Mouse (Mus musculus): ENCODE results near the gene Ears2. TPM values are rescaled to one million over a fixed set of nuclear protein-coding genes. Genes with fewer than 3 reads are reported as not detected.
A peak's percentile ranks its signal among the peaks of the same experiment; 100 is the strongest.

Ears2 gene
- polyA plus RNA-seq, 1 experiment from 2014 or later: 8.2 TPM

DNA sequence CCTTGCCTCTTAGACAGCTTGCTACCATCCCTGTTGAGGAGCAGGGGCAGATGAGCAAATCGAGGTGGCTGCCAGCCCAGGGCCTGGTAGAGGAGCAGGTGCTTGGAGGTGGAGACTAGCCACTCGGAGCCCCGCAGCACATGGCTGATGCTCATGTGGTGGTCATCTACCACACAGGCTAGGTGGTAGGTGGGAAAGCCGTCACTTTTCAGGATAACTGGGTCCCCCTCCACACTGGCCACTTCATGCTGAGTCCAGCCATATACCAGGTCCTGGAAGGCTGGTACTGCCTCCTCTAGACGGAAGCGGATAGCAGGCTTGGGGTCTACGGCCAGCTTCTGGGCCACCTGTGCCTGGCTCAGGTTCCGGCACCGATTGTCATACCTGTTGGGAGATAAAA is 18.9 kb downstream of the Ears2 start:
- WGBS (ENCODE audit: insufficient replicate concordance): 79% methylated on average over 9 of the region's 9 CpGs

DNA sequence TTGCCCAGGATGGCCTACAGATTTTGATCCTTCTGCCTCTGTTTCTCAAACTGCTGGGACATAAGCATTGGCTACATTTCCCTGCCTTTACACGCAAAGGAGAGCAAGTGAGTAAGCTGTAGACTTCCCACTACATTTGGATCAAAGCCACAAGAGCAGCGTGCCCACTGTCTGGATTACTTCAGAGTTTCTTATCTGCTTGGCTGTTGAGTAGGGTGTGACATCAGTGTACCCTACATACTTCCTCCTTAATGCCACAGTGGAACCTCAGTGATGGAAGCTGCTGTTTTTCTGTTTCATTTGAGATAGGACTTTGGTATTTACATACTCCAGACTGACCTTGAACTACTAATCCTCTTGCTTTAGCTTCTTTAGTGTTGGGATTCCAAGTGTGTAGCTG is 20.2 kb downstream of the Ears2 start:
- Histone ChIP-seq H3K4me2 (ENCODE audit: low read depth, low read length) (no peak overlapping the region), H3K36me3 (ENCODE audit: control insufficient read depth, insufficient read depth) (no peaks in the 10 kb centered on the region; the same call in 1 of the 2 replicates), H3K27ac (ENCODE audit: low read length) (no peak overlapping the region), H3K9ac (ENCODE audit: low read depth, low read length) (no peak overlapping the region), H3K27me3 (ENCODE audit: control insufficient read depth, insufficient read depth, low read depth, low read length) (no peaks in the 10 kb centered on the region), H3K9me3 (replicated peaks; ENCODE audit: control insufficient read depth, low read length) (no peaks in the 10 kb centered on the region), H3K4me1 (ENCODE audit: control insufficient read depth, low read depth, low read length) (peaks cover 11% of the 10 kb centered on the region), H3K4me3 (ENCODE audit: low read depth, low read length) (no peak overlapping the region)
- ATAC-seq (ENCODE audit: low read depth): peak; percentile 42; the same call in 1 of the 2 replicates
- WGBS (ENCODE audit: insufficient replicate concordance): 16% methylated on average over 2 of the region's 2 CpGs

More for the DNA sequence above, 18.9 kb downstream of the Ears2 start:
- H3K36me3 ChIP-seq (ENCODE audit: control insufficient read depth, insufficient read depth): no peaks in the 10 kb centered on the region; the same call in 1 of the 2 replicates
- no peak for ATAC-seq (ENCODE audit: low read depth)
- H3K27ac ChIP-seq (ENCODE audit: low read length): no peak overlapping the region
- no peak overlapping the region for H3K4me2 ChIP-seq (ENCODE audit: low read depth, low read length)
- no peak overlapping the region for H3K4me3 ChIP-seq (ENCODE audit: low read depth, low read length)
- H3K9ac ChIP-seq (ENCODE audit: low read depth, low read length): no peak overlapping the region
- H3K27me3 ChIP-seq (ENCODE audit: control insufficient read depth, insufficient read depth, low read depth, low read length): no peaks in the 10 kb centered on the region
- H3K4me1 ChIP-seq (ENCODE audit: control insufficient read depth, low read depth, low read length): peaks cover 11% of the 10 kb centered on the region
- no peaks in the 10 kb centered on the region for H3K9me3 ChIP-seq (replicated peaks; ENCODE audit: control insufficient read depth, low read length)

DNA sequence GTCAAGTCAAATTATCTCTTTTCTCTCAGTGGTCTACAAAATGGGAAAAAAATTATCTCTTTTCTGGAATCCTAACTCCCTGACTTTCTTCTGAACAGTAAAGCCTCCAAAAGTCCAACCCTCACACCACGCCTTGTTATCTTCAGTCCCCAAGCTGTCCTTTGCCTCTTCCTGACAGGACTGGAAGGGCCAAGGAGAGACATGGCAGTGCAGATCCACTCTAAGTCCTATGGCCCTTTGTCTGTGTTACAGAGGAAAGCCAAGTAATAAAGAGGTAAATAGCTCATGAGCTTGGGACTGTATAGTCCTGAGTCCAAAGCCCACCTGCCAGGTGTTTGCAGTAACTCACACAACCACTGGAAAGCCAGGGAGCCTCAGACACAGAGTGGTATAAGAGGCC is 21.4 kb downstream of the Ears2 start:
- no peak for ATAC-seq (ENCODE audit: low read depth)
- Histone ChIP-seq H3K4me1 (ENCODE audit: control insufficient read depth, low read depth, low read length) (peaks cover 11% of the 10 kb centered on the region), H3K4me3 (ENCODE audit: low read depth, low read length) (no peak overlapping the region), H3K27me3 (ENCODE audit: control insufficient read depth, insufficient read depth, low read depth, low read length) (no peaks in the 10 kb centered on the region), H3K27ac (ENCODE audit: low read length) (no peak overlapping the region), H3K9me3 (replicated peaks; ENCODE audit: control insufficient read depth, low read length) (no peaks in the 10 kb centered on the region), H3K9ac (ENCODE audit: low read depth, low read length) (no peak overlapping the region), H3K36me3 (ENCODE audit: control insufficient read depth, insufficient read depth) (no peaks in the 10 kb centered on the region; the same call in 1 of the 2 replicates), H3K4me2 (ENCODE audit: low read depth, low read length) (no peak overlapping the region)
- 19% methylated on average over 1 of the region's 1 CpGs for WGBS (ENCODE audit: insufficient replicate concordance)

DNA sequence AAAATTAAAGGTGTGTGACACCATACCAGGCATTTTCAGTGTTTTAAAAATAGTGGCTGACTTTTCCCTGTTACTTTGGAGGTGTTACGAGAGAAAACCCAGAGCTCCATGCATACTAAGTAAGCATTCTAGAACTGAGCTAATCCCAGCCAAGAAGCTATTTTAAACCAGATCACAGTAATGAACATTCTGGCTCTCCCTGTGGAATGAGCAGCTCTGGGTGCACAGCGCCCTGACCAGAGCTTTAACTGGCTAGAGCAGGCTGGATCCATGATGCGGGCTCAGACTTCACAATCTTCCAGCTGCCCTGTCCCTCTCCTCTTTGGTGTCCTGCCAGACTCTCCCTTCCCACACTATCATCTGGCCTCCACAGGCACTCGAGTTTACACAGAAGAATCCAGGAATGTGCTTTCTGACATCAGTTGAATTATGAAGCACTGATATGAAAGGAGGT is 21.9 kb downstream of the Ears2 start:
- Histone ChIP-seq H3K4me1 (ENCODE audit: control insufficient read depth, low read depth, low read length) (peaks cover 11% of the 10 kb centered on the region), H3K9me3 (replicated peaks; ENCODE audit: control insufficient read depth, low read length) (no peaks in the 10 kb centered on the region), H3K4me3 (ENCODE audit: low read depth, low read length) (no peak overlapping the region), H3K27ac (ENCODE audit: low read length) (no peak overlapping the region), H3K9ac (ENCODE audit: low read depth, low read length) (no peak overlapping the region), H3K36me3 (ENCODE audit: control insufficient read depth, insufficient read depth) (no peaks in the 10 kb centered on the region; the same call in none of the 2 replicates), H3K4me2 (ENCODE audit: low read depth, low read length) (no peak overlapping the region), H3K27me3 (ENCODE audit: control insufficient read depth, insufficient read depth, low read depth, low read length) (no peaks in the 10 kb centered on the region)
- ATAC-seq (ENCODE audit: low read depth): peak; percentile 40; the same call in 1 of the 2 replicates
- 67% methylated on average over 4 of the region's 4 CpGs for WGBS (ENCODE audit: insufficient replicate concordance)

DNA sequence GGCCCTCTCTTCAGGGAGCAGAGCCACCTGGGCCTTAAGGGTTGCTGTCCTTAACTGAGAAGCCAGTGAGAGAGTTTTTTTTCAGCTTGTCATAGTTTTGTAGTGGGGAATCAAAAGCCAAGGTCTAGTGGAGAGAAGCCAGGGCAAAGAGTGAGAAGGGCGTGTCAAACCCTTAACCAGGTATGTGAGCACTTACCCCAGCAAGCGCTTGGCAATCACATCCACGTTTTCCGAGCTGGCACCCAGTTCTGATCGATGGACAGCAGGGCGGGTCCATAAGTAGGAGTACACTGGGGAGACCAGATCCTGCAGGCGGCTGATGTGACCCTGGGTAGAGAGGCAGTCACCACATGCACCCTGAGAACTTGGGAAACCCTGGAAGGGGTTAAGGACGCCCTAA is 23.0 kb downstream of the Ears2 start:
- H3K9me3 ChIP-seq (replicated peaks; ENCODE audit: control insufficient read depth, low read length): no peaks in the 10 kb centered on the region
- no peak overlapping the region for H3K4me3 ChIP-seq (ENCODE audit: low read depth, low read length)
- H3K27ac ChIP-seq (ENCODE audit: low read length): no peak overlapping the region
- no peak overlapping the region for H3K9ac ChIP-seq (ENCODE audit: low read depth, low read length)
- H3K4me2 ChIP-seq (ENCODE audit: low read depth, low read length): no peak overlapping the region
- ATAC-seq (ENCODE audit: low read depth): no peak
- no peaks in the 10 kb centered on the region for H3K27me3 ChIP-seq (ENCODE audit: control insufficient read depth, insufficient read depth, low read depth, low read length)
- H3K4me1 ChIP-seq (ENCODE audit: control insufficient read depth, low read depth, low read length): peaks cover 11% of the 10 kb centered on the region
- no peaks in the 10 kb centered on the region; the same call in none of the 2 replicates for H3K36me3 ChIP-seq (ENCODE audit: control insufficient read depth, insufficient read depth)
- WGBS (ENCODE audit: insufficient replicate concordance): 73% methylated on average over 8 of the region's 8 CpGs

DNA sequence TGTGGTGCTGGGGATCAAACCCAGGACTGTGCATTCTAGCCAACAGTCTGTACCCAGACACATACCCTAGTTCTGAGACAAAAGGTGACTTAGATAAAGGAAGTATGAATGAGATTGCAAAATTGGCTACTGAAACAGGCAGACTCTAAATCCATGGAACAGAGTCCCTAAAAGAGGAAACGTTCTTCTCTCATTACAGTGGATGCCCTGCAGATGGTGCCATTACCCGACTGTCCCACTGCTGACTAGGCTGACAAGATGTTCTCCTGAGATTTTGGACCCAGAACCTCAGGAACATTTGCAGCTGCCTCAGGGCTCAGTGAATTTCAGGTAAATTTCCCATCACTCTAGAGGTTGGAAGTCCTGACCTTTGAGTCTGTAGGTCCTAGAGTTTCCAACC is 32.7 kb downstream of the Ears2 start:
- WGBS (ENCODE audit: insufficient replicate concordance): 17% methylated on average over 2 of the region's 2 CpGs
- H3K9ac ChIP-seq (ENCODE audit: low read depth, low read length): no peak overlapping the region
- no peaks in the 10 kb centered on the region for H3K27me3 ChIP-seq (ENCODE audit: control insufficient read depth, insufficient read depth, low read depth, low read length)
- H3K4me3 ChIP-seq (ENCODE audit: low read depth, low read length): no peak overlapping the region
- H3K9me3 ChIP-seq (replicated peaks; ENCODE audit: control insufficient read depth, low read length): no peaks in the 10 kb centered on the region
- no peak overlapping the region for H3K4me2 ChIP-seq (ENCODE audit: low read depth, low read length)
- H3K4me1 ChIP-seq (ENCODE audit: control insufficient read depth, low read depth, low read length): no peaks in the 10 kb centered on the region
- ATAC-seq (ENCODE audit: low read depth): no peak
- no peak overlapping the region for H3K27ac ChIP-seq (ENCODE audit: low read length)
- H3K36me3 ChIP-seq (ENCODE audit: control insufficient read depth, insufficient read depth): no peaks in the 10 kb centered on the region; the same call in 1 of the 2 replicates

DNA sequence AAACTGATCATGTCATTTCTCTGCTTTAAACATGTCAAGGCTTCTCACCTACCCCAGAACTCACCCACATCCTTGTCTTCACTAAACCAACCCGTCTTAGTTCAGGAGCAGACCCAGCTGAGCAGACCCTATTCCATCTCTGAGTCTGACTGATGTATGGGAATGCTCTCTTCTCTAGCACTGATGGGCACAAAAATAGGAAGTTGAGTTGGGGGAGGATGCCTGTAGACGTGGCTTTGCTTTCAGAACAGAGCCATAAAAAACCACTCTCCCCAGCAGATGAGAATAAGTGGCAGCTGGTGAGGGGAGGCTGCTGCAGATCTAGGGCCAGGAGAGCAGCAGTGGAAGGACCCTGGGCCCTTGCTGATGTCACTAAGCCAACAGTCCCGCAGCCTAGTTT is 33.7 kb downstream of the Ears2 start:
- Histone ChIP-seq H3K9ac (ENCODE audit: low read depth, low read length) (no peak overlapping the region), H3K4me2 (ENCODE audit: low read depth, low read length) (no peak overlapping the region), H3K4me1 (ENCODE audit: control insufficient read depth, low read depth, low read length) (no peaks in the 10 kb centered on the region), H3K27me3 (ENCODE audit: control insufficient read depth, insufficient read depth, low read depth, low read length) (no peaks in the 10 kb centered on the region), H3K27ac (ENCODE audit: low read length) (no peak overlapping the region), H3K9me3 (replicated peaks; ENCODE audit: control insufficient read depth, low read length) (no peaks in the 10 kb centered on the region), H3K4me3 (ENCODE audit: low read depth, low read length) (no peak overlapping the region), H3K36me3 (ENCODE audit: control insufficient read depth, insufficient read depth) (no peaks in the 10 kb centered on the region)
- WGBS (ENCODE audit: insufficient replicate concordance): 32% methylated on average over 3 of the region's 3 CpGs
- ATAC-seq (ENCODE audit: low read depth): no peak

DNA sequence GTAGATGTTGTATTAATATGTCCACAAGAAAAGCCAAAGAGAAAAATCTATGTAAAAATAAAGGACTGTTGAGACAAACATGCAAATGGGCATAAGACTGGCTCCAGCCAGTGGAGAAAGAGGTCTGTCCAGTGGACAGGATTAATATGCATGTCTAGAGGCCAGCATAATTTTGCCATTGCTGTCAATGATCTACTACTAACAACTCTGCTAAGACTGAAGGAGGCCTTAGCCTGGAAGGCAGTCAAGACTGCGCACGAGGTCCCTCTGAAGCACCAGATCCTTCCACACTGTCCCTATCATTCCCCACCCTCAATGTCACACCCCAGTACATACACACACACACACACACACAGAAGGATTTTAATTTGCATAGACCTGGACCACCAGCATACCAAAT is 44.9 kb downstream of the Ears2 start:
- H3K27me3 ChIP-seq (ENCODE audit: control insufficient read depth, insufficient read depth, low read depth, low read length): no peaks in the 10 kb centered on the region
- H3K4me2 ChIP-seq (ENCODE audit: low read depth, low read length): no peak overlapping the region
- no peaks in the 10 kb centered on the region for H3K9me3 ChIP-seq (replicated peaks; ENCODE audit: control insufficient read depth, low read length)
- H3K36me3 ChIP-seq (ENCODE audit: control insufficient read depth, insufficient read depth): no peaks in the 10 kb centered on the region
- no peak for ATAC-seq (ENCODE audit: low read depth)
- no peak overlapping the region for H3K27ac ChIP-seq (ENCODE audit: low read length)
- peaks cover 37% of the 10 kb centered on the region for H3K4me1 ChIP-seq (ENCODE audit: control insufficient read depth, low read depth, low read length)
- no peak overlapping the region for H3K4me3 ChIP-seq (ENCODE audit: low read depth, low read length)
- no peak overlapping the region for H3K9ac ChIP-seq (ENCODE audit: low read depth, low read length)
- 85% methylated on average over 2 of the region's 2 CpGs for WGBS (ENCODE audit: insufficient replicate concordance)

DNA sequence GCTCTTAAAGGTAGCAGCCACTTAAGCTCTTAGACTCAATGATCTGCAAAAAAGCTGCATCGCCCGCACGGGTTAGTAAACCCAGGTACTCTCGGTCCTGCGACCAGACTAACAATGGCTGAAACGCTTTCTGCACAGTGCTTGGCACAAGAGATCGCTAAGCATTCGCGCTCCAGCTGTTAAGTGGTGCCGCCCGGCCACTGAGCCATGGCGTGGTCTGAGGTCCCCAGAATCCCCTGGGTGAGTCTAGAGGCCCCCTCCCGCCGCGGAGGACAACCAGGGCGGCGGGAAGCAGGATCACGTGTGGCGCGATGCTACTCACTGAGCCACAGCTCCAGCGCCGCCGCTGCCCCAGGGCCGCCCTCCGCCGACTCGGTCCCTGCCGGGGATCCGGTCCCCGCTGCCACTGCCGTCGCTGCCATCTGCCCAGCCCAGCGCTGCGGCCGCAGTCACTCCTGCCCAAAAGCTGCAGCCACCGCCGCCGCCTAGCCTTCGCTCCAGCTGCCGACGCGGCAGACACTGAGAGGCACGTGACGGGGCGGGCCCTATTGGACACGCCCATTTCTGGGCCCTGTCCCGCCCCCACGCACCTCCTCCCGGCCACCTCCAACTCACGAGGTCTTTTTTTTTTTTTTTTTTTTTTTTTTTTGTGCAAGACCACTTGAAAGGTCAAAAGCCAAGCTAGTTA is 46.3 kb downstream of the Ears2 start, which contains the start of gene Gga2:
TSS of gene Gga2 (minus strand) at position 556 of the 688 bp plus-strand sequence.
- WGBS (ENCODE audit: insufficient replicate concordance): 0% methylated on average over 49 of the region's 50 CpGs
- Histone ChIP-seq H3K27ac (ENCODE audit: low read length) (peak within 1 kb of the TSS; percentile 76), H3K36me3 (ENCODE audit: control insufficient read depth, insufficient read depth) (no peaks in the 10 kb centered on the region), H3K9me3 (replicated peaks; ENCODE audit: control insufficient read depth, low read length) (no peaks in the 10 kb centered on the region), H3K4me3 (ENCODE audit: low read depth, low read length) (peak within 1 kb of the TSS; percentile 80), H3K9ac (ENCODE audit: low read depth, low read length) (peak within 1 kb of the TSS; percentile 76), H3K4me1 (ENCODE audit: control insufficient read depth, low read depth, low read length) (peaks cover 49% of the 10 kb centered on the region), H3K27me3 (ENCODE audit: control insufficient read depth, insufficient read depth, low read depth, low read length) (no peaks in the 10 kb centered on the region), H3K4me2 (ENCODE audit: low read depth, low read length) (peak within 1 kb of the TSS; percentile 95)
- peak; percentile 83 for ATAC-seq (ENCODE audit: low read depth)

All from liver, embryonic 16.5 days (tissue).